Mouse (Mus musculus): ENCODE results near the gene Polg. TPM values are rescaled to one million over a fixed set of nuclear protein-coding genes. Genes with fewer than 3 reads are reported as not detected.

Polg gene
- total and polyA plus RNA-seq, 2 experiments from 2014 or later, result 15.9 to 32.6 TPM

GRCm38 (mm10) chr7:79463376-79464077 is 2.6 kb downstream of the Polg start:
- ATAC-seq (ENCODE audit: insufficient read depth, low read depth) (no peak), DNase-seq (ENCODE audit: low spot score) (no peak)
- TF ChIP-seq EP300 (IDR thresholded peaks at IDR 0.05; ENCODE audit: low read depth) (no peak), CTCF (IDR thresholded peaks at IDR 0.05; ENCODE audit: low read depth) (no peak)
- H3K9ac ChIP-seq (replicated peaks; ENCODE audit: low read depth, low read length), result 0 out of 2 replicates have a peak overlapping the region, but pooled peaks have one; percentile 18
- H3K4me3 ChIP-seq (ENCODE audit: low read depth, low read length), result no peak overlapping the region
- H3K4me1 ChIP-seq (ENCODE audit: control insufficient read depth, insufficient read depth), result peaks cover 26% of the 10 kb centered on the region
- no peak overlapping the region for H3K4me2 ChIP-seq (ENCODE audit: low read depth, low read length)
- H3K27ac ChIP-seq (ENCODE audit: low read depth), result no peak overlapping the region
- 60% methylated on average over 11 of the region's 11 CpGs for WGBS
- peaks cover 51% of the 10 kb centered on the region for H3K36me3 ChIP-seq (replicated peaks; ENCODE audit: control insufficient read depth, insufficient read depth, low read length)
- H3K27me3 ChIP-seq (ENCODE audit: control insufficient read depth, insufficient read depth, low read length), result no peaks in the 10 kb centered on the region
- H3K9me3 ChIP-seq (replicated peaks; ENCODE audit: control insufficient read depth, low read length), result no peaks in the 10 kb centered on the region

- no peak overlapping the region for H3K27ac ChIP-seq (ENCODE audit: low read depth)
- no peaks in the 10 kb centered on the region for H3K9me3 ChIP-seq (replicated peaks; ENCODE audit: control insufficient read depth, low read length)
- no peak overlapping the region for H3K9ac ChIP-seq (replicated peaks; ENCODE audit: low read depth, low read length)
- DNase-seq (ENCODE audit: low spot score) (no peak), ATAC-seq (ENCODE audit: insufficient read depth, low read depth) (no peak)
- WGBS, result 89% methylated on average over 10 of the region's 10 CpGs
- peaks cover 22% of the 10 kb centered on the region for H3K4me1 ChIP-seq (ENCODE audit: control insufficient read depth, insufficient read depth)
- no peak for TF ChIP-seq EP300 (IDR thresholded peaks at IDR 0.05; ENCODE audit: low read depth)
- TF ChIP-seq CTCF (IDR thresholded peaks at IDR 0.05; ENCODE audit: low read depth), result no peak
- no peak overlapping the region for H3K4me3 ChIP-seq (ENCODE audit: low read depth, low read length)
- H3K36me3 ChIP-seq (replicated peaks; ENCODE audit: control insufficient read depth, insufficient read depth, low read length), result peaks cover 69% of the 10 kb centered on the region
- no peaks in the 10 kb centered on the region for H3K27me3 ChIP-seq (ENCODE audit: control insufficient read depth, insufficient read depth, low read length)
- no peak overlapping the region for H3K4me2 ChIP-seq (ENCODE audit: low read depth, low read length)
Observed at GRCm38 (mm10) chr7:79461721-79462120, 4.4 kb downstream of the Polg start.

- H3K27ac ChIP-seq (ENCODE audit: low read depth), result no peak overlapping the region
- H3K4me2 ChIP-seq (ENCODE audit: low read depth, low read length), result no peak overlapping the region
- H3K4me1 ChIP-seq (ENCODE audit: control insufficient read depth, insufficient read depth), result no peaks in the 10 kb centered on the region
- ATAC-seq (ENCODE audit: insufficient read depth, low read depth), result no peak
- H3K9ac ChIP-seq (replicated peaks; ENCODE audit: low read depth, low read length), result no peak overlapping the region
- H3K36me3 ChIP-seq (replicated peaks; ENCODE audit: control insufficient read depth, insufficient read depth, low read length), result peaks cover 70% of the 10 kb centered on the region
- DNase-seq (ENCODE audit: low spot score), result no peak
- 80% methylated on average over 3 of the region's 3 CpGs for WGBS
- no peaks in the 10 kb centered on the region for H3K27me3 ChIP-seq (ENCODE audit: control insufficient read depth, insufficient read depth, low read length)
- H3K9me3 ChIP-seq (replicated peaks; ENCODE audit: control insufficient read depth, low read length), result no peaks in the 10 kb centered on the region
- no peak overlapping the region for H3K4me3 ChIP-seq (ENCODE audit: low read depth, low read length)
- no peak for TF ChIP-seq CTCF (IDR thresholded peaks at IDR 0.05; ENCODE audit: low read depth)
- no peak for TF ChIP-seq EP300 (IDR thresholded peaks at IDR 0.05; ENCODE audit: low read depth)
Observed at GRCm38 (mm10) chr7:79447486-79447885, 18.7 kb downstream of the Polg start.

GRCm38 (mm10) chr7:79447048-79447447 is 19.1 kb downstream of the Polg start:
- no peak for TF ChIP-seq CTCF (IDR thresholded peaks at IDR 0.05; ENCODE audit: low read depth)
- no peak for TF ChIP-seq EP300 (IDR thresholded peaks at IDR 0.05; ENCODE audit: low read depth)
- H3K4me2 ChIP-seq (ENCODE audit: low read depth, low read length), result no peak overlapping the region
- DNase-seq (ENCODE audit: low spot score) (no peak), ATAC-seq (ENCODE audit: insufficient read depth, low read depth) (no peak)
- no peak overlapping the region for H3K27ac ChIP-seq (ENCODE audit: low read depth)
- no peaks in the 10 kb centered on the region for H3K4me1 ChIP-seq (ENCODE audit: control insufficient read depth, insufficient read depth)
- no peak overlapping the region for H3K9ac ChIP-seq (replicated peaks; ENCODE audit: low read depth, low read length)
- no peak overlapping the region for H3K4me3 ChIP-seq (ENCODE audit: low read depth, low read length)
- H3K9me3 ChIP-seq (replicated peaks; ENCODE audit: control insufficient read depth, low read length), result no peaks in the 10 kb centered on the region
- peaks cover 66% of the 10 kb centered on the region for H3K36me3 ChIP-seq (replicated peaks; ENCODE audit: control insufficient read depth, insufficient read depth, low read length)
- 76% methylated on average over 2 of the region's 2 CpGs for WGBS
- no peaks in the 10 kb centered on the region for H3K27me3 ChIP-seq (ENCODE audit: control insufficient read depth, insufficient read depth, low read length)

- H3K9me3 ChIP-seq (replicated peaks; ENCODE audit: control insufficient read depth, low read length), result no peaks in the 10 kb centered on the region
- H3K27me3 ChIP-seq (ENCODE audit: control insufficient read depth, insufficient read depth, low read length), result no peaks in the 10 kb centered on the region
- 78% methylated on average over 2 of the region's 2 CpGs for WGBS
- no peak overlapping the region for H3K4me3 ChIP-seq (ENCODE audit: low read depth, low read length)
- DNase-seq (ENCODE audit: low spot score) (no peak), ATAC-seq (ENCODE audit: insufficient read depth, low read depth) (no peak)
- 0 out of 2 replicates have a peak, but pooled peaks cover 6% of the 10 kb centered on the region for H3K36me3 ChIP-seq (replicated peaks; ENCODE audit: control insufficient read depth, insufficient read depth, low read length)
- H3K9ac ChIP-seq (replicated peaks; ENCODE audit: low read depth, low read length), result no peak overlapping the region
- TF ChIP-seq EP300 (IDR thresholded peaks at IDR 0.05; ENCODE audit: low read depth), result no peak
- TF ChIP-seq CTCF (IDR thresholded peaks at IDR 0.05; ENCODE audit: low read depth), result no peak
- H3K4me1 ChIP-seq (ENCODE audit: control insufficient read depth, insufficient read depth), result no peaks in the 10 kb centered on the region
- H3K27ac ChIP-seq (ENCODE audit: low read depth), result no peak overlapping the region
- no peak overlapping the region for H3K4me2 ChIP-seq (ENCODE audit: low read depth, low read length)
Observed at GRCm38 (mm10) chr7:79440035-79440434, 26.1 kb downstream of the Polg start.

- no peak overlapping the region for H3K9ac ChIP-seq (replicated peaks; ENCODE audit: low read depth, low read length)
- no peak overlapping the region for H3K4me2 ChIP-seq (ENCODE audit: low read depth, low read length)
- no peak overlapping the region for H3K27ac ChIP-seq (ENCODE audit: low read depth)
- TF ChIP-seq EP300 (IDR thresholded peaks at IDR 0.05; ENCODE audit: low read depth), result no peak
- TF ChIP-seq CTCF (IDR thresholded peaks at IDR 0.05; ENCODE audit: low read depth), result no peak
- H3K4me3 ChIP-seq (ENCODE audit: low read depth, low read length), result no peak overlapping the region
- no peaks in the 10 kb centered on the region for H3K9me3 ChIP-seq (replicated peaks; ENCODE audit: control insufficient read depth, low read length)
- WGBS, result 69% methylated on average over 5 of the region's 5 CpGs
- ATAC-seq (ENCODE audit: insufficient read depth, low read depth) (no peak), DNase-seq (ENCODE audit: low spot score) (no peak)
- no peaks in the 10 kb centered on the region for H3K36me3 ChIP-seq (replicated peaks; ENCODE audit: control insufficient read depth, insufficient read depth, low read length)
- no peaks in the 10 kb centered on the region for H3K4me1 ChIP-seq (ENCODE audit: control insufficient read depth, insufficient read depth)
- no peaks in the 10 kb centered on the region for H3K27me3 ChIP-seq (ENCODE audit: control insufficient read depth, insufficient read depth, low read length)
Observed at GRCm38 (mm10) chr7:79428243-79428642, 37.9 kb downstream of the Polg start.

Data from heart, postnatal 0 days (tissue).